Mouse (Mus musculus) embryo, embryonic 10.5 days (tissue): ENCODE measurements around the gene Ifnb1.
"Not testable (repeated sequence)": the region's sequence is repeated elsewhere in the genome, so short reads cannot be mapped to it uniquely, and the experiment has no call there.

ENCODE experiments used
- DNase-seq: peaks from one replicate; pipeline ENCODE4 v3.0.0-alpha.2; 2015; ENCODE audit warnings: low spot score

Gene Ifnb1

GRCm38 (mm10) chr4:88522674-88523073, at the start of gene Ifnb1:
Gene Ifnb1 (minus strand): TSS chr4:88522774.
- no peak for DNase-seq

- no peak for DNase-seq
Observed at GRCm38 (mm10) chr4:88571698-88572097, 49.1 kb upstream of the Ifnb1 start, which contains the start of gene Ifna14. Gene Ifna14 (minus strand): TSS chr4:88571798.

- DNase-seq, result no peak
Observed at GRCm38 (mm10) chr4:88561791-88562190, 39.2 kb upstream of the Ifnb1 start.

GRCm38 (mm10) chr4:88558145-88558544, 35.6 kb upstream of the Ifnb1 start, which contains the start of gene Ifna15:
Gene Ifna15 (minus strand): TSS chr4:88558245.
- DNase-seq, result not testable (repeated sequence)

- DNase-seq, result peak; percentile 83
Observed at GRCm38 (mm10) chr4:88550161-88550945, 27.8 kb upstream of the Ifnb1 start.

- DNase-seq, result no peak
Observed at GRCm38 (mm10) chr4:88547986-88548385, 25.4 kb upstream of the Ifnb1 start.

GRCm38 (mm10) chr4:88543649-88544234, 21.2 kb upstream of the Ifnb1 start:
- peak; percentile 89 for DNase-seq

GRCm38 (mm10) chr4:88537328-88537727, 14.8 kb upstream of the Ifnb1 start:
- no peak for DNase-seq

- no peak for DNase-seq
Observed at GRCm38 (mm10) chr4:88536640-88537039, 14.1 kb upstream of the Ifnb1 start.

GRCm38 (mm10) chr4:88535742-88536141, 13.2 kb upstream of the Ifnb1 start:
- DNase-seq, result no peak

- DNase-seq, result no peak
Observed at GRCm38 (mm10) chr4:88534903-88535302, 12.3 kb upstream of the Ifnb1 start.

- no peak for DNase-seq
Observed at GRCm38 (mm10) chr4:88533499-88533898, 10.9 kb upstream of the Ifnb1 start.

- no peak for DNase-seq
Observed at GRCm38 (mm10) chr4:88530892-88531291, 8.3 kb upstream of the Ifnb1 start.

GRCm38 (mm10) chr4:88530271-88530670, 7.7 kb upstream of the Ifnb1 start:
- DNase-seq, result no peak

GRCm38 (mm10) chr4:88526379-88527049, 3.9 kb upstream of the Ifnb1 start:
- no peak for DNase-seq

- DNase-seq, result no peak
Observed at GRCm38 (mm10) chr4:88525393-88525792, 2.8 kb upstream of the Ifnb1 start.

- DNase-seq, result peak; percentile 63
Observed at GRCm38 (mm10) chr4:88523241-88523640, 667 bp upstream of the Ifnb1 start.

- DNase-seq, result no peak
Observed at GRCm38 (mm10) chr4:88517957-88518356, 4.6 kb downstream of the Ifnb1 start.

GRCm38 (mm10) chr4:88515711-88516211, 6.8 kb downstream of the Ifnb1 start:
- DNase-seq, result no peak

- no peak for DNase-seq
Observed at GRCm38 (mm10) chr4:88515250-88515649, 7.3 kb downstream of the Ifnb1 start.

- peak; percentile 67 for DNase-seq
Observed at GRCm38 (mm10) chr4:88514403-88514802, 8.2 kb downstream of the Ifnb1 start.

GRCm38 (mm10) chr4:88513743-88514142, 8.8 kb downstream of the Ifnb1 start:
- no peak for DNase-seq

GRCm38 (mm10) chr4:88503753-88504152, 18.8 kb downstream of the Ifnb1 start:
- DNase-seq, result peak; percentile 42
